Mouse (Mus musculus): ENCODE data around the gene 2900026A02Rik. TPM values are rescaled to one million over a fixed set of nuclear protein-coding genes. Genes with fewer than 3 reads are reported as not detected.
A peak's percentile ranks its signal among the peaks of the same experiment; 100 is the strongest.
"Not testable (repeated sequence)": the region's sequence is repeated elsewhere in the genome, so short reads cannot be mapped to it uniquely, and the experiment has no call there.

The 2900026A02Rik gene
- polyA plus RNA-seq, 1 experiment from 2014 or later: 2.9 TPM

DNA sequence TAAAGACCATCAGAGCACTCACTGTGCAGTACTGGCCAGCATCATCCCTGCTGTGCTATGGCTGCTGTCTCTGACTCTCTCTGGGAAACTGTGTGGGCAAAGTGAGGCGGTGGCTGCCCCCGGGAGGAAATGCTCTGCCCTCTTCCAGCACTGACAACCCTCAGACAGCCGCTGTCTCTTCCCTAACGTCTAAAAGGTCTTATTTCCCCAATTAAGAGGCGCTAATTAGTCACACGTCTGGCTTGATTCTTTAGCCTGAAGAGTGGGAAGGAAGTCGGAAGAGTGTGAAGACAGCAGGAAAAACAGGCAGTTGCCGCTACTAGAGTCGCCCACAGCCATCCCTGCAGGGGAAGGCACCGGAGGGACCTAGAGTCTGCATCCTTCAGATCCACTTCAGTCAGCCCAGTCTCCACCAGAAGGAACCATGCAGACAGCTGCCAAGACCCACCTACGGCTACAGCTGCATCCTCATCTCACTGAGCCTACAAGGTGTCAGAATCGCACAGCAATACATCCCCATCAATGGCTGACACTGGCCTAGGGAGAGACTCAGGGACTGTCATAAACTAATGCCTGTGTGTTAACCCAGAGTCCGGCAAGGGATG lies 101.1 kb downstream of the 2900026A02Rik start:
- no peaks in the 10 kb centered on the region for H3K36me3 ChIP-seq
- no peaks in the 10 kb centered on the region for H3K9me3 ChIP-seq (replicated peaks)
- peaks cover 18% of the 10 kb centered on the region; the same call in 1 of the 2 replicates for H3K27me3 ChIP-seq (ENCODE audit: low read depth, poor library complexity, severe bottlenecking)
- DNase-seq (ENCODE audit: low spot score): no peak
- H3K27ac ChIP-seq: peak overlapping the region; percentile 84
- WGBS: 19% methylated on average over 13 of the region's 13 CpGs
- peaks cover 70% of the 10 kb centered on the region for H3K4me1 ChIP-seq
- no peak overlapping the region for H3K4me3 ChIP-seq

DNA sequence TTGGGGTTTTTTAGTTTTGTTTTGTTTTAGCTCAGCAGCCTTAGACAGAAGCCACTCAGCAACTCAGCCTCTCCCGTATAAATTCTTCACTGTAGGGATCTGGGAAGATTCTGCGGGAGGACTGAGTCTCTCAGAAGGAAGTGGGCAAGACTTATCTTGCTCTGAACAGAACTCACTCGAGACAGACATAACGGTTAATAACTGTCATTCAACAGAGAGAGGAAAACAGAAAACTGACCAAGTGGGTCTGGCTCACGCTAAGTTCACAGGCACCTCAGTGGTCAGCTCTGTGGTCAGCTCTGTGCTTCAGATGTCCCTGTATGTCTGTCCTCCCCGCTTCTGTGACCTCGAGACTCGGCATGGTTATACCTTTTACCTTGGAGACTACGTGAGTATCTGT lies 101.7 kb downstream of the 2900026A02Rik start:
- no peak for DNase-seq (ENCODE audit: low spot score)
- Histone ChIP-seq H3K4me3 (no peak overlapping the region), H3K36me3 (no peaks in the 10 kb centered on the region), H3K4me1 (peaks cover 77% of the 10 kb centered on the region), H3K9me3 (replicated peaks) (no peaks in the 10 kb centered on the region), H3K27ac (peak overlapping the region; percentile 84), H3K27me3 (ENCODE audit: low read depth, poor library complexity, severe bottlenecking) (peaks cover 18% of the 10 kb centered on the region; the same call in 1 of the 2 replicates)
- 71% methylated on average over 9 of the region's 9 CpGs for WGBS

DNA sequence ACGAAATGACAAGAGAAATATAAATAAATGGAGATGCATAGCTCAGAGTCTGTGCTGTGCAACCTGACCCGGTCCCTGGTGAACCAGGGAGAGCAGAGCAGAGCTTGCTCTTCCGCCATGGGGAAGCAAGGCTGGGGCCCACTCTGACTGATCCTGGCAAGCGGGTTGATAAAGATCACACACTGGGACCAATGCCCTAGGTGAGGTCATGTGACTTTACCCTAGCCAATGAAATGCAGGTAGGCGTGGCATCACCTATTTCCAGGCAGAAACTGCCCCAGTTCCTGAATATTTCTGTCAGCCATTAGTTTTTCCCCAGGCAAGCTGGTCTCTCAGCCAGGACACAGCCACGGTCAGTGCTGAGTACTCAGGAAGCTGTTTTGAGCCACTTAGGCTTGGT lies 102.3 kb downstream of the 2900026A02Rik start:
- H3K27me3 ChIP-seq (ENCODE audit: low read depth, poor library complexity, severe bottlenecking): peaks cover 18% of the 10 kb centered on the region; the same call in 1 of the 2 replicates
- 36% methylated on average over 6 of the region's 6 CpGs for WGBS
- H3K4me1 ChIP-seq: peaks cover 81% of the 10 kb centered on the region
- H3K27ac ChIP-seq: peak overlapping the region; percentile 65
- peak; percentile 48 for DNase-seq (ENCODE audit: low spot score)
- no peak overlapping the region for H3K4me3 ChIP-seq
- no peaks in the 10 kb centered on the region for H3K36me3 ChIP-seq
- H3K9me3 ChIP-seq (replicated peaks): no peaks in the 10 kb centered on the region

DNA sequence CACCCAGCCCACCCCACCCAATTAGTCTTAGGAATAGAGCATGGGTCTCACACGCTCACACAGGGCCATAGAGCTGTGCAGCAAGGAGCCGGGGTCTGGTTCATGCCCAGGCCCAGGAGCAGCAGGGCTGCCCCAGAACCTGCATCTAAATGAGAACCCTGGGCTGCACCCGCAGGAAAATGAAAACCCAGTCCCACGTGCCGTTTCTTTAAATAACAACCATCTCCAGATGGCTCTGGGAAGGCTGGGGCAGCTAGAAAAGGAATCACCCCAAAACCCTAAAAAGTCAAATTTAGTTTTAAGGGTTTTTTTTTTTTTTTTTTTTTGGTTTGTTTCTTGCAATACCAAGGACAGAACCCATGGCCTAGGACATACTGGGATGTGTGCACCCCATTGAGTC lies 103.7 kb downstream of the 2900026A02Rik start:
- 0 out of 2 replicates have a peak overlapping the region, but pooled peaks have one; percentile 46 for H3K27ac ChIP-seq
- H3K4me1 ChIP-seq: peaks cover 82% of the 10 kb centered on the region
- peaks cover 14% of the 10 kb centered on the region; the same call in 1 of the 2 replicates for H3K27me3 ChIP-seq (ENCODE audit: low read depth, poor library complexity, severe bottlenecking)
- DNase-seq (ENCODE audit: low spot score): no peak
- no peak overlapping the region for H3K4me3 ChIP-seq
- H3K36me3 ChIP-seq: no peaks in the 10 kb centered on the region
- 84% methylated on average over 5 of the region's 5 CpGs for WGBS
- no peaks in the 10 kb centered on the region for H3K9me3 ChIP-seq (replicated peaks)

DNA sequence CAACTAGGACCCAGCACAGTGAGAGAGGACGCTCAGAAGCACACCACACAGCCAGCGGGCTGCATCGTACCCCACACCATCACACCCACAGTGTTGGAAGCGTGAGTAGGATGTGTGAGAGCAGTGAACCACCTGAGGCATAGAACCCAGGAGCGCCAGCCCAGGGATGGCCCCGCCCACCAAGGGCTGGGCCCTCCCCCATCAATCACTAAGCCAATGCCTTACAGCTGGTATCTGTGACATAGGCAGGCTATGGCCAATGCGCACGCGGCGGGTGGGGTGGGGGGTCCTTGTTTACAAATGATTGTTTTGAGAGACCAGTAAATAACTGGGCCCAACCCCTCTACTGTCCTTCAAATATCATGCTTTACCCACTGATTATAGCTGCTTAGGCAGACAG lies 105.1 kb downstream of the 2900026A02Rik start:
- Histone ChIP-seq H3K9me3 (replicated peaks) (no peaks in the 10 kb centered on the region), H3K27ac (peak overlapping the region; percentile 50), H3K36me3 (no peaks in the 10 kb centered on the region), H3K4me3 (no peak overlapping the region), H3K4me1 (peaks cover 76% of the 10 kb centered on the region), H3K27me3 (ENCODE audit: low read depth, poor library complexity, severe bottlenecking) (peaks cover 8% of the 10 kb centered on the region; the same call in 1 of the 2 replicates)
- no peak for DNase-seq (ENCODE audit: low spot score)
- WGBS: 52% methylated on average over 10 of the region's 10 CpGs

DNA sequence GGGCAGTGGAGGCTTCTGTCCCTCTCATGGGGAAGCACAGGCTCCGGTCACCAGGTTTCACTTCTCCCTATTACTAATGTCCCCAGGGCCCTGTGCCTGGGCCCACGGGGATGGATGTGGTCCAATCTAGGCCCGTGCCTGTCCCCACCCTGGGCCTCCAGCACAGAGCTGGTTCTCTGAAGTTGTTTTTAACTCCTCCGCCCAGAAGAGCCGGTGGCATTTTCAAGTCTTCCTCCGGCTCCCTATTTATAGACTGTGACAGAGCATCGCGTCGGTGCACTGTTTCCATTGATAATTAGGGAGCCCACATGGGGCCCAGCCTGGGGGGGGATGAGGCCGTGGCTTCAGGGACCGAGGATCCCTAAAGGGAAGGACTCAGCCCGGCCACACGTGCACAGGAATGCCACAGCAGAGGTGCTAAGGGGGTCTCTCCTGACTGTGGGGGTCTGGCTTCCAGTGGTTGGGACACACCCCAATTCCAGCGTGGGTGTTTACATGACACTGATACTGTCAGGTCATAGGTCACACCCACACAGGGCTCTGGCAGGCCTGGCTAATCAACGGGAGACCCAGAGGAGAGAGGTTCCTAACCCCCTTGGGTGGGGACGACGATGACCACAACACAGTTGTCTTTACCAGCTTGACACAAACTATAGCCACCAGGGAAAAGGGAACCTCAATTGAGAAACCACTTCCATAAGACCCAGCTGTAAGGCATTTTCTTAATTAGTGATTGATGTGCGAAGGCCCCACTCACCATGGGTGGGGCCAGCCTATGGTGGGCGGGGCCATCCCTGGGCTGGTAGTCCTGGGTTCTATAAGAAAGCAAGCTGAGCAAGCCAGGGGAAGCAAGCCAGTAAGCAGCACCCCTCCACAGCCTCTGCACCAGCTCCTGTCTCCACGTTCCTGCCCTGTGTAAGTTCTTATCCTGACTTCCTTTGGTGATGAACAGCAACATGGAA lies 106.5 kb downstream of the 2900026A02Rik start:
- WGBS: 50% methylated on average over 20 of the region's 20 CpGs
- H3K36me3 ChIP-seq: no peaks in the 10 kb centered on the region
- H3K4me3 ChIP-seq: no peak overlapping the region
- H3K9me3 ChIP-seq (replicated peaks): no peaks in the 10 kb centered on the region
- peak overlapping the region; percentile 67 for H3K27ac ChIP-seq
- H3K27me3 ChIP-seq (ENCODE audit: low read depth, poor library complexity, severe bottlenecking): no peaks in the 10 kb centered on the region; the same call in 1 of the 2 replicates
- DNase-seq (ENCODE audit: low spot score): no peak
- H3K4me1 ChIP-seq: peaks cover 65% of the 10 kb centered on the region

DNA sequence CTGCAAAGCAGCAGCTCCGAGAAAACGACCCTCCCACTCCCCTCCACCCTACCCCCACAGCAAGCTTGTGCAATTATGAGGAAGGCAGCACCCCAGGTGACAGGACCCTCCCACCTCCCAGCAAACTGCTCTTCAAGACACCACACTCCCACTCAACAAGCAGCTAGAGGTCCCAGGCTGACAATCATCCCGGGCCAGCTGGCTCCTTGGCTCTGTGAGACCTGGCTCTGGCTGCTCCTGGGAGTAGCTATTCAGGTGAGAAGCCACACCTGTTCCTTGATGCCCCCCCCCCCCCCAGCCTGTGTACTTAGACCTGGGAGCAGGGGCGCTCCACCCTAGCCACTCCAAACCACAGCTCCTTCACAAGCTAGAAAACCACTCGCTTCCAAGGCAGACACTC lies 107.9 kb downstream of the 2900026A02Rik start:
- no peaks in the 10 kb centered on the region for H3K9me3 ChIP-seq (replicated peaks)
- WGBS: 45% methylated on average over 5 of the region's 5 CpGs
- H3K27ac ChIP-seq: peak overlapping the region; percentile 12; the same call in 1 of the 2 replicates
- H3K36me3 ChIP-seq: no peaks in the 10 kb centered on the region
- H3K27me3 ChIP-seq (ENCODE audit: low read depth, poor library complexity, severe bottlenecking): no peaks in the 10 kb centered on the region
- H3K4me1 ChIP-seq: peaks cover 52% of the 10 kb centered on the region
- no peak for DNase-seq (ENCODE audit: low spot score)
- no peak overlapping the region for H3K4me3 ChIP-seq

DNA sequence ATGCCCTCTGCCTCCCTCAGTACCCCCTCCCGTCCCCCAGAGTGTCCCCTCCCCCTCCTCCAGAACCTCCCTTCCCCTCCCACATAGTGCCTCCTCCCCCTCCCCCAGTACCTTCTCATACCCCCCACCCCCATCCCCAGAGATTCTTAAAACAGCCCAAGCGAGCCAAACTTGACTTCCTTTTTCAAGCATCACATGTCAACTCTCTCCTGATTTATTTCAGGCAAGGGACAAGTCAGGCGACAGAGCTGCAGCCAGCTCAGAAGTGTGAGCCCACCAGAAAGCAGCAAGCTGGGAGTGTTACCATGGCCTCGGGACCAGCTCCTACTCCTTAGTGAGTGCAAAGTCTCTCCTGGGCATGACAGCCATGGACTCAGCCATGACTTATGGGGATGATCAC lies 109.7 kb downstream of the 2900026A02Rik start:
- Histone ChIP-seq H3K4me1 (peaks cover 54% of the 10 kb centered on the region), H3K27me3 (ENCODE audit: low read depth, poor library complexity, severe bottlenecking) (no peaks in the 10 kb centered on the region), H3K27ac (0 out of 2 replicates have a peak overlapping the region, but pooled peaks have one; percentile 67), H3K4me3 (no peak overlapping the region), H3K36me3 (no peaks in the 10 kb centered on the region), H3K9me3 (replicated peaks) (no peaks in the 10 kb centered on the region)
- DNase-seq (ENCODE audit: low spot score): no peak
- 15% methylated on average over 4 of the region's 4 CpGs for WGBS

DNA sequence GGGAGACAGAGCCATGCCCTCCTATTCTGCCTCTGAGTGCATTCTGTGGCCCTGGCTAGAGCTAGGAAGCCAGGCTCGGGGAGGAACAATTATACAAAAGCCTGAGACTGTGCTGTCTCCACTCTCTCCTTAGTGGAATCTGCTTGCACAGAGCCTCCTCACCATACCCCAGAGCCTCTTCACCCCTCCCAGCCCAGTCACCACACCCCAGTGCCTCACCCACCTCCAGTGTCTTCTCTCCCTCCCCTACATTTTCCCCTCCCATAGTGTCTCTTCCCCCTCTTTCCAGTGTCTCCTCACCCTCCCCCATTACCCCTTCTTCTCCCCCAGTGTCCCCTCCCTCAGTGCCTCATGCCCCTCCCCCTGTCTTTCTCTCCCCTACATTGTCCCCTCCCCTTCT lies 110.1 kb downstream of the 2900026A02Rik start:
- Histone ChIP-seq H3K36me3 (no peaks in the 10 kb centered on the region), H3K4me1 (peaks cover 50% of the 10 kb centered on the region), H3K27me3 (ENCODE audit: low read depth, poor library complexity, severe bottlenecking) (no peaks in the 10 kb centered on the region), H3K4me3 (no peak overlapping the region), H3K27ac (peak overlapping the region; percentile 67), H3K9me3 (replicated peaks) (no peaks in the 10 kb centered on the region)
- WGBS: 6% methylated on average over 1 of the region's 1 CpGs
- DNase-seq (ENCODE audit: low spot score): no peak

DNA sequence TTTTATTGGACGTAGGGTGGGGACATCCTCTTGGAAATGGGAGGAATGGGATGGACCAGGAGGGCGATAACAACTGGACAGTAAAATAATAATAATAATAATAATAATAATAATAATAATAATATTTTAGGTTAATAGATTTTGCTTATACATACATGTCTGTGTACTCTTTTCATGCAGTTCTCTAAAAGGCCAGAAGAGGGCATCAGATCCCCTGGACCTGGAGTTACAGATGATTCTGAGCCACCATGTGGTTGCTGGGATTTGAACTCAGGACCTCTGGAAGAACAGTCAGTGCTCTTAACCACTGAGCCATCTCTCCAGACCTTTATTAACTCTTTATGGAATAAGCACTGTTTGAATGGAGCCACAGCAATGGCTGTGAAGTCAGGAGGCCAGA lies 111.4 kb downstream of the 2900026A02Rik start:
- not testable (repeated sequence) for DNase-seq (ENCODE audit: low spot score); H3K9me3 ChIP-seq (replicated peaks); H3K27ac ChIP-seq; H3K27me3 ChIP-seq (ENCODE audit: low read depth, poor library complexity, severe bottlenecking); H3K4me3 ChIP-seq; H3K36me3 ChIP-seq
- peaks cover 38% of the 10 kb centered on the region for H3K4me1 ChIP-seq
- 70% methylated on average over 2 of the region's 2 CpGs for WGBS

DNA sequence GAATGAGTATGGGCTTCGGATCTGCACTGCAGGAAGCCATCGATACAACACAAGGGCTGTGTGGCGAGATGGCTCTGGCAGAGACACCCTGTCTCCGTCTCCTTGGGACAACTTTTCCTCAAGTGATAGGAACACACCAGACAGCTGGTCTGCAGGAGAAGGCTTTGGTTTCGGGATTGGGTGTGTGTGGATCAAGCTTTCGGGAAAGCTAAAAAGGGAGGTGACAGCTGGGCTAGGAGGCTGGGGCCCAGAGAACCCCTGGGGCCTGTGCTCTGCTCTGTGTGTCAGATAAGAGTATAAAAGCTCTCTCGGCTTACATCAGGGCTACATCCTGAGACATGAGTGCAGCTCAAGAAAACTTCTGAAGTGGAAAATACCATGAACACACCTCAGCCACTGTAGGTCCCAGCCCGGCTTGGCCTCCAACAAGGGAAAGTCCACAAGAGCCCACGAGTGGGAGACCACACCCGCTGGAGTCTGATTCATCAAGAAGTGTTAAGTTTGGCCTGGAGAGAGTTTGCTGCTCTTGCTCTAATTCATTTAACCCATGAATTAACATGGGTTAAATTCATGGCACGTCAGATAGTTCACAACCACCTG lies 112.8 kb downstream of the 2900026A02Rik start:
- Histone ChIP-seq H3K9me3 (replicated peaks) (no peaks in the 10 kb centered on the region), H3K4me3 (no peak overlapping the region), H3K27me3 (ENCODE audit: low read depth, poor library complexity, severe bottlenecking) (no peaks in the 10 kb centered on the region), H3K27ac (no peak overlapping the region), H3K36me3 (no peaks in the 10 kb centered on the region), H3K4me1 (peaks cover 30% of the 10 kb centered on the region)
- whole genome bisulfite sequencing: 81% methylated on average over 11 of the region's 11 CpGs
- no peak for DNase-seq (ENCODE audit: low spot score)

DNA sequence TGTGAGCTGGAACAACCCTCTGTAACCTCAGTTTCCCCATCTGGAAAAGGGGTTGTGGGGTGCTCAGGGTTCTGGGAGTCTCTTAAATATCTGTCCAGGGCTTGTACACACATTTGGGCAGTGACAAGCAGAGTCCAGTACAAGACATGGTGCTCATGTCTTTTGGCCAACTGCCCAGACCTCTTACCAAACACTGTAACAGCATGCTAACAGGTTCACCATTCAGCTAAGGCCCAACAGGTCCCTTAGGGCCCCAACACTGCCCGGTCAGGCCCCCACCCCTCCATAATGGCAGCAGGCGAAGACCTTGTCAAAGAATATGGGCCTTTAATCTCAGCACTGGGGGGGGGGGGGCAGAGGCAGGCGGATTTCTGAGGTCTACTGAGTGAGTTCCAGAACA lies 113.3 kb downstream of the 2900026A02Rik start:
- no peak for DNase-seq (ENCODE audit: low spot score)
- Histone ChIP-seq H3K9me3 (replicated peaks) (no peaks in the 10 kb centered on the region), H3K4me1 (peaks cover 24% of the 10 kb centered on the region), H3K27me3 (ENCODE audit: low read depth, poor library complexity, severe bottlenecking) (no peaks in the 10 kb centered on the region), H3K27ac (no peak overlapping the region), H3K36me3 (no peaks in the 10 kb centered on the region), H3K4me3 (no peak overlapping the region)
- WGBS: 93% methylated on average over 3 of the region's 3 CpGs

DNA sequence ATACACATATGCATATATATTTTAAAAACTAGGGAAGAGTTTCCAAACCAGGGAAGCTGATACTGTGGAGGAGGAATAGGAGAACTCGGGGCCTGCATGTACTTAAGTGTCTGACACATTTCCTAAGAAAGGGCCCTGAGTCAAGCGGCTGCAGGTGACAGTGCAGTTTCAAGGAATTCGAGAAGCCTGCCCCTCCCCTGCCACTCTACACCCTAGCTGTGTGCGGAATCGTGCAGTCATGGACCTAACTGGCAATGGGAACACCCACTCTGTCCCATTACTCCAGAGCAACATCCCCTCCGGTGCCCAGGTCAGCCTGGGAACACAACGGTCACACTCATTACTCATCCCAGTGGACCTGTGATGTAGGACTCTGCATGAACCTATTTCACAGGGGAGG lies 114.4 kb downstream of the 2900026A02Rik start:
- Histone ChIP-seq H3K27me3 (ENCODE audit: low read depth, poor library complexity, severe bottlenecking) (no peaks in the 10 kb centered on the region), H3K4me1 (peaks cover 22% of the 10 kb centered on the region), H3K27ac (peak overlapping the region; percentile 42; the same call in 1 of the 2 replicates), H3K9me3 (replicated peaks) (no peaks in the 10 kb centered on the region), H3K4me3 (no peak overlapping the region), H3K36me3 (no peaks in the 10 kb centered on the region)
- WGBS: 68% methylated on average over 7 of the region's 7 CpGs
- DNase-seq (ENCODE audit: low spot score): no peak
